Mouse (Mus musculus): ENCODE measurements at regions not wholly inside any gene's neighbourhood (a gene's known extent, or its start where the extent isn't known, plus 50 kb on each side); places are given as distances from the start of the nearest gene placed in this dataset.

GRCm38 (mm10) chr2:179371553-179371952, 70.7 kb upstream of the Cdh4 start:
- TF ChIP-seq CTCF (IDR thresholded peaks at IDR 0.05; ENCODE audit: borderline replicate concordance, insufficient read depth, low read depth, low read length) (no peak), POLR2A (IDR thresholded peaks at IDR 0.05; ENCODE audit: borderline replicate concordance, insufficient read depth, low read length) (no peak)
